Mouse (Mus musculus): ENCODE measurements around the gene Kif27.
"Not testable (repeated sequence)": the region's sequence is repeated elsewhere in the genome, so short reads cannot be mapped to it uniquely, and the experiment has no call there.

The Kif27 gene

DNA sequence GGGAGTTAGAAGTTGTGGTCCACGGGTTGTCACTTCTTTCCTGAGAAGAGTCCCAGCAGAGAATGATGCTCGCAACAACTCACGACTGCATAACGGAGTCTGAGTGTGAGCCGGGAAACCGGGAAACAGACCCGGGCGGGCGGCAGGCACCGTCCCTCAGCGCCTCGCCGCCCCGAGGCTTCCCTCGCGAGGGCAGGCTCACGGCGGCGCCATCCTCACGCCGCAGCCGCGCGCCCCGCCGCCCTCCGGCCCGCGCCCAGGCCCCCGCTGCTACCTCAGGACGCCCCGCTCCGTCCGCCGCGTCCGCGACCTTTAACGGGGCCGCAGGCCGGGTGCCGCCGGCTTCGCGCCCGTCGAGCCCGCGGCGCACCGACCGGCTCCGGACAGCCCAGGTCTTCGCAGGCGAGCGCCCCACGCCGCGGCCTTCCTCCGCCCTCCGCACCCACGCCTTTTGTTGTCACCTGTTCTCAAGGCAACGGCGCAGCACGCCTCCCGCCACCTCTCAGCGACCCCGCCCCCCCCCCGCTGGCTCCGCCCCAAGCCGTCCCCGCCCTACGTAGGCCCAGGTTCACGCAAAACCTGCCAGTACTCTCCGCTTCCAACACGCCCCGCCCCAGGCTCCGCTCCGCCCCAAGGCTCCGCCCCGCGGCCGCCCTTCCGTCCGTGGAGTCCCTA is at the start of gene Kif27:
Kif27 (minus strand) TSS at position 494 of the 675 bp plus-strand sequence.
- peak; percentile 80 for DNase-seq (ENCODE audit: low spot score)

DNA sequence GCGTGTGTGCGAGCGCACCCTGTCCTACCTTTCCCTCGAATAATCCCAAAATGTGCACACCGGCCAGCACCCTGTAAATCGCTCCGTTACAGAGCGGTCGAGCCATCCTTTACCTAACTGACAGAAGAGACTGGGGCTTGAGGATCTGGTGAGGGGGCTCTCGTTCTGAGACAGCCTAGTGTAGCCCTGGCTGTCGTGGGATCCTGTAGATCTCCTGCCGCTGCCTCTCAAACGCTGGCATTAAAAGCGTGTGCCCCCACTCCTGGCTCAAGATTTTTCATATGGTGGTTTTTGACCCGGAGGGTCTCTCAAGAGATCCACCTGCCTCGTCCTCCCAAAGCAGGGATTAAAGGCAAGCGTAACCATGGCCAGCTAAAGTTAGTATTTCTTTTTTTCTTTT is 44.3 kb upstream of the Kif27 start, which contains the start of gene Hnrnpk:
Hnrnpk (minus strand) TSS at position 101 of the 400 bp plus-strand sequence.
- DNase-seq (ENCODE audit: low spot score): not testable (repeated sequence)

GRCm38 (mm10) chr13:58402744-58403110 is 43.8 kb upstream of the Kif27 start:
- no peak for DNase-seq (ENCODE audit: low spot score)

- DNase-seq (ENCODE audit: low spot score): peak; percentile 97
These were observed 43.3 kb upstream of the Kif27 start, which contains the start of gene Rmi1 for GRCm38 (mm10) chr13:58402003-58402743. TSS of gene Rmi1 (plus strand) at chr13:58402248.

GRCm38 (mm10) chr13:58401135-58402002 is 42.4 kb upstream of the Kif27 start:
- peak; percentile 72 for DNase-seq (ENCODE audit: low spot score)

DNA sequence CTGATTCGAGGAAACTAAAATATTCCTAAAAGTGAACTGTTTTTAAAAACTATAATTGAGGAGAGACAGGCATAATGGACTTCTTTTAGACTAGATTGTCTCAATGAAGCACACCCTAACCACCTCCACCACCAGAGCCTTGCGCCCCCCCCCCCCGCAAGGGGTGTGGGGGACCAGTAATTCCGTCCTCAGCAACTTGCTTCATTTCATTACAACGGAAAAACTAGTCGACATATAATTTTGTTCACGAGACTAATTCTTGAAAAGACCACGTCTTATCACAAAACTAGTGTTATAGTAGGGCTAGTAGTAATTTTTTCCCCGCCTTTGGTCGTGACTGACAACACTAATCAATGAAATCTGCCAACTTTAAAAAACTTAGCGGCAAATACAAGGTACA is 41.7 kb upstream of the Kif27 start:
- no peak for DNase-seq (ENCODE audit: low spot score)

DNA sequence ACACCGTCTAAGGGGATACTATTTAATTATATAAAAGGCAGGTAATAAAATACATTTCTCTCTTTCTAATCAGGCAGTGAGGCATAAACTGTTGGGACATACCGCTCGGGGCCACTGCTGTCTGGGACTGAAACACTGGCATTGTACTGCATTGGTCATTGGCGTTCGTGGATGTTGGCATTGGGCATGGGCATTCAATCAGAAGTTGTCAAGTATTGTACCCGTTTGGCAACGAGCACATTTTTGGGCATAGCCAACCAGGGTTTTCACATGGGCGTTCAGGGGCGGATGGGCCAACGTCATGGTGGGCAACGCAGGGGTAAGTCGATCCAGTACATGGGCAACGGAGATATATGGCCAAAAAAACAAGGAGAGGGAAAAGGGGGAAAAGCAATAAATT is 38.7 kb upstream of the Kif27 start:
- no peak for DNase-seq (ENCODE audit: low spot score)

DNA sequence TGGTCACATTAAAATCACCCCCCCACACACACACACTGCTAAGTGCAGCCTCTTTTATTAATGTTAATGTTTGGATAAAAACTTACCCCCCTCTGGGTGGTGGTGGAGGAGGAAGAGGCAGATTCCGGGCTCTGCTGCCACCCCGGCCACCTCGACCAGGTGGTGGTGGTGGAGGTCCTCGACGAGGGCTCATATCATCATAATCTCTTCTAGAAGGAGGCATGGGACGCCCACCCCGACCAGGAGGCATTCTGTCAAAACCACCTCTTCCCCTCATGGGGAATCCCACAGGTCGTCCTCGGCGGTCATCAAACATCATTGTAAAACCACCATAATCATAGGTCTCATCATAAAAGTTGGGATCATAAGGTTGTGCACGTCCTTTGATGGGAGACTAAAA is 35.5 kb upstream of the Kif27 start:
- DNase-seq (ENCODE audit: low spot score): not testable (repeated sequence)

DNA sequence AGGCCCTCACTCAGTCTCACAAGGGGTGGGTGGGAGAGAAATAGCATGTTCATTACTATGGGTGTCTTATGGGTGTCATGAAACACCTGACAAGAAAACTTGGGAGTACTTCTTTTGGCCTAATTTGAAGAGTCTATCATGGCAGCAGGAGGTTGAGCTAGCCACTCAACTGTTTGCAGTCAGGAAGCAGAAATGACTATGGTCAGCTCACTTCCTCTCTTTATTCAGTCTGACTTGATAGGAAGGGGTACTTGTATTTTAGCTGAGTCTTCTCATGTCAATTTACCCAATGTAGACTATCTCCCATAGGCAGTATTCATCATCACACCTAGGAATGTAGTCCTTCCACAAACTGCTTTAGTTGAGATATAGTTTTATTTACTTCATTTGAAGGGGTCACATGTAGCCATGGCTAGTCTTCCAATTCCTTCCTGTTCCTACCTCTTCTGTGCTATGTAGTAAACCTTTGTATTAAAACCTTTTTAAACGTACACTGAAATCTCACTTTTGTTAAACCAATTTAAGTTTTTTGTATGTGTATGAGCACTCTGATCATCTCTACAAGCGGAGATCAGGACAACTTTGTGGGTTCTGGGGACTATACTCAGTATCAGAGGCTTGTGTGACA is 30.5 kb upstream of the Kif27 start:
- DNase-seq (ENCODE audit: low spot score): no peak

DNA sequence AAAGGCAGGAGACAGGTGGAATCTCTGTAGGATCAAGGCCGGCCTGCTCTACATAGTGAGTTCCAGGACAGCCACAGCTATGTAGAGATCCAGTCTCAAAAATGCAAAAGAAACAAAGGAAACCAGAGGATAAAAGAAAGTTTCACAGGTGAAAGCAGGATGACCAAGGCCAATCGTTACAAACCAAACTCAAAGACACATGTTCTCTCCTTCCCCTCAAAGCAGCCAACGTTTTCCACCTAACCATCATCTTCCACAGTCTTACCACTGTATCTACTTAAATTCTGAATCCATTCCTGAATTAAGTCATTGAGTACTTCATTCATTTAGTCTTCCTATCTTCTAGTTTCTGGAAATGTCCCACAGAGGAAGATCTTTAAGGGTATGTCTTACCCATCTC is 29.5 kb upstream of the Kif27 start:
- no peak for DNase-seq (ENCODE audit: low spot score)

DNA sequence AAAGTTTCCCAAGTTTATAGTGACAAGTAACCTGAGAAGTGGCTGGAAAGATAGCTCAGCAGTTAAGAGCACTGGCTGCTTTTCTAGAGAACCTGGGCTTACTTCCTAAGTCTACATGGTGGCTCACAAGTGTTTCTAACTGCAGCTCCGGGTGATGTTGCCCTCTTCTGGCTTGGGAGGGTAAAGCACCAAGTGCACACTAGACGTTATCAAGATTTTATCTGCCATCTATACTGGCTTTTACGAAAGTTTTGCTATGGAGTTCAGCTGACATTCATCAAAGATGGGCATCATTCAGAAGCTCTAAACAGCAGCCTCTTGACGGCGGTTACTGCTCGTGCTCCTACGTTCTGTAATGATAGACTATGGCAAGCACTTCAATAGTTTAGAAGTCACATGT is 29.0 kb upstream of the Kif27 start:
- peak; percentile 78 for DNase-seq (ENCODE audit: low spot score)

- DNase-seq (ENCODE audit: low spot score): no peak
These were observed 26.6 kb upstream of the Kif27 start for GRCm38 (mm10) chr13:58385547-58385920.

GRCm38 (mm10) chr13:58384779-58385546 is 26.0 kb upstream of the Kif27 start, which contains the start of gene 2210016F16Rik:
TSS of gene 2210016F16Rik (minus strand) at chr13:58385225.
- no peak for DNase-seq (ENCODE audit: low spot score)

GRCm38 (mm10) chr13:58384371-58384770 is 25.4 kb upstream of the Kif27 start:
- no peak for DNase-seq (ENCODE audit: low spot score)

DNA sequence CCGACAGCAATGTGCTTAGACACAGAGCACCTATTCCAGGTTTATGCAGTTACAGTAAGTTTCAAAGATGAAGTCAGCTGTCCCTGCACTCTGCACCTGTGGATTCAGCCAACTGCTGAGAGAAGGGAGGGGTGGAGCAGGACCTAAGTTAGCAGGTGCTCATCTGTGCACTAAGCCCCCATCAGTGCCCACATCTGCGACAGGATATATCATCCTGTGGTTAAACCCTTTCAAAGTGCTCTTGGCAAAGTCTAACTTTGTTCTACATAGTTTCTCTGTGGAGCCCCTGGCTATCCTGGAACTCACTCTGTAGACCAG is 14.2 kb upstream of the Kif27 start:
- DNase-seq (ENCODE audit: low spot score): no peak

DNA sequence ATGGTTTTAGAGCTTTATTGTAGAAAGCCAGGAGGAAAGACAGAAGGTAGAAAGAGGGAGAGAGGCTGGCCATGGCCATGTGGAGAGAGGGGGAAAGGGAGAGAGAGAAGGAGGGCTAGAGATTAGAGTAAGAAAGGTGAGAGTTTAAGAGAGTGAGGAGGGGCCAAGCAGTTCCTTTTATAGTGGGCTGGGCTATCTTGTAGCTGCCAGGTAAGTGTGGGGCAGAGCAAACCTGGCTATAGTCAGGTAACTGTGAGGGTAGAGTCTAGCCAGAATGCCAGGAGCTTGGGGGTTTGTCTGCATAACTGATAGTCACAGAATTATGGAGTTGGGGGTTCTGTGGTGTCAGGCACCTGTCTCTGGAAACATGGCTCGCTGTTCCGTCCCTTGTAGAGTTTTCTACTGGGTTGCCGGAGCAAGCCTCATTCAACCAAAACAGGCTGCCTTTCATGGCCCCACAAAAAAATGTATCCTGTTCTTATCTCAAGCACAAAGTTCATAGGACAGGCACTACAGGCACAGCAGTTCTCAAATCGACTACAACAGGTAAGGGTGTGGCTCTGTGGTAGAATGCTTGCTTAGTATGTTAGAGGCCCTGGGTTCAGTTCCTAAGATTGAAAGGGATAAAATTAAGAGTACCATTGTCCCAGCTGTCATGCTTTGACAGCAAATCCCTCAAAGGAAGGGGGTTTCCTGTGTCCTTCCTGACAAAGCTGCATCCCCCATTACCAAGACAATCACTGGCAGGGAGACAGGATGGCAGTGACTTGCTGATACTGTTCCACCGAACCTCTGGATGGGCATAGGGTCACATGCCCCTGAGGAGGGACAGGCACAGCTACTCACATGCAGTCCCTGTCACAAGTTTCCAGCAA is 13.6 kb upstream of the Kif27 start:
- DNase-seq (ENCODE audit: low spot score): no peak

- DNase-seq (ENCODE audit: low spot score): no peak
These were observed 9.9 kb upstream of the Kif27 start for GRCm38 (mm10) chr13:58368835-58369234.

GRCm38 (mm10) chr13:58367641-58368040 is 8.7 kb upstream of the Kif27 start:
- no peak for DNase-seq (ENCODE audit: low spot score)

GRCm38 (mm10) chr13:58366373-58366772 is 7.5 kb upstream of the Kif27 start:
- no peak for DNase-seq (ENCODE audit: low spot score)

DNA sequence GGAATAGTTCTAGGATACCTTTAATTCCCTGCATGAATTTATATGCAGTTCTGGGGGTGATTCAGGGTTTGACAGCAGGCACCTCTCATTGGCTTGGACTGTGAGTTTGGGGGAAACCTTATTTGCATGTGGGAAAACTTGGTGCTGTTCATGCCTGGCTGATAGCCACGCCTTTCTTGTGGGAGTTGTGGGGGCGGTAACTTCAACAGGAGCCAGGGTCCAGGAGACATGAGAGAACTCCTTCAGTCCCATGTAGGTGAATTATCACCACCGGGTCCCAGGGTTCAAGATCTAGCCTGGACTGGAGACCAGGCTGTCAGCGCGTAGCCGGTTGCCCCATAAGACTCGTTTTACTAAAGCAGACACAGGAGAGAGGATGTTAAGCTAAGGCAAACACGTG is 6.3 kb upstream of the Kif27 start:
- DNase-seq (ENCODE audit: low spot score): not testable (repeated sequence)

Data from adipocyte (in vitro differentiated cells).